Mouse (Mus musculus) ES-Bruce4 (cell line): ENCODE measurements around the gene Nfya.

Experiments
- CTCF ChIP-seq: IDR thresholded peaks from one replicate; pipeline ENCODE4 v1.8.1; 2011; ENCODE audit warnings: low read depth, low read length
- EP300 ChIP-seq: IDR thresholded peaks from 2 replicates; pipeline ENCODE4 v1.6.1; 2011; ENCODE audit warnings: low read depth, low read length; ENCODE audit not compliant: insufficient read depth
- POLR2A ChIP-seq: IDR thresholded peaks from one replicate; pipeline ENCODE4 v1.8.1; 2011; ENCODE audit warnings: low read length; ENCODE audit not compliant: insufficient read depth

GRCm38 (mm10) chr17:48453489-48453888 lies 43.8 kb upstream of the Nfya start:
- peak; percentile 67 for TF ChIP-seq CTCF
- no peak for TF ChIP-seq EP300
- TF ChIP-seq POLR2A: no peak
